Mouse (Mus musculus) embryonic stem cell, embryonic (primary cell): ENCODE measurements around the gene 4930453N24Rik.

ENCODE experiments used
- CTCF ChIA-PET, 4 experiments: fragments of 300-600 bp in 2 of 4; fragments of 350-600 bp in 2 of 4; sonication (Branson Sonifier 250); formaldehyde crosslinking; loops; one replicate each; lab custom pipeline; 2022; ENCODE audit warnings: inconsistent platforms in 2 of 4; lab: Charles Lee
- POLR2A ChIA-PET, 4 experiments: fragments of 300-600 bp in 2 of 4; fragments of 350-600 bp in 2 of 4; sonication (Branson Sonifier 250); formaldehyde crosslinking; loops; one replicate each; lab custom pipeline; 2022; ENCODE audit warnings: antibody characterized with exemption in 4 of 4, inconsistent platforms in 1 of 4; lab: Charles Lee

The 4930453N24Rik gene

GRCm38 (mm10) chr16:64770521-64771430, at the start of gene 4930453N24Rik:
TSS of gene 4930453N24Rik (minus strand) at chr16:64771161.
- POLR2A ChIA-PET: interaction anchor here (0.6 to 2.5 kb wide), 43 partner anchors 8 to 1113 kb away, joined by 3 to 28 read pairs (median 4); partner anchors contain the start of genes Cggbp1 (in 2 of the 4) and Zfp654 (in 2 of the 4)
- CTCF ChIA-PET: interaction anchor here in 2 of 4 experiments (0.7 kb wide), 4 partner anchors 80 to 1361 kb away, joined by 3 to 7 read pairs (median 3); partner anchors contain the start of gene Zfp654 (in 1 of the 2)

- CTCF ChIA-PET: interaction anchor here in 1 of 4 experiments (0.7 kb wide), 1 partner anchor 96 kb away, joined by 3 read pairs; no protein-coding TSS in a partner anchor
- POLR2A ChIA-PET: interaction anchor here in 1 of 4 experiments (0.7 to 0.8 kb wide), 2 partner anchors 13 to 18 kb away, joined by 3 to 4 read pairs; no protein-coding TSS in a partner anchor
These were observed 46.3 kb upstream of the 4930453N24Rik start for GRCm38 (mm10) chr16:64817094-64817765.

GRCm38 (mm10) chr16:64803041-64803440, 32.1 kb upstream of the 4930453N24Rik start:
- POLR2A ChIA-PET: interaction anchor here in 2 of 4 experiments (0.7 to 2.6 kb wide), 3 partner anchors 11 to 35 kb away, joined by 3 to 9 read pairs (median 3); no protein-coding TSS in a partner anchor
- CTCF ChIA-PET: no interaction called here

GRCm38 (mm10) chr16:64801638-64802037, 30.7 kb upstream of the 4930453N24Rik start:
- CTCF ChIA-PET: no interaction called here
- POLR2A ChIA-PET: no interaction called here

GRCm38 (mm10) chr16:64800393-64800792, 29.4 kb upstream of the 4930453N24Rik start:
- POLR2A ChIA-PET: interaction anchor here in 2 of 4 experiments (0.9 to 1.4 kb wide), 2 partner anchors 12 to 30 kb away, joined by 3 to 5 read pairs; partner anchors contain the start of gene 4930453N24Rik (in 1 of the 2)
- CTCF ChIA-PET: no interaction called here

GRCm38 (mm10) chr16:64794802-64795201, 23.8 kb upstream of the 4930453N24Rik start:
- CTCF ChIA-PET: no interaction called here
- POLR2A ChIA-PET: interaction anchor here in 1 of 4 experiments (1.0 kb wide), 1 partner anchor 79 kb away, joined by 3 read pairs; no protein-coding TSS in a partner anchor

GRCm38 (mm10) chr16:64789706-64790105, 18.7 kb upstream of the 4930453N24Rik start:
- ChIA-PET POLR2A (interaction anchor here in 3 of 4 experiments (0.8 to 1.3 kb wide), 3 partner anchors 19 to 58 kb away, joined by 3 read pairs; partner anchors contain the start of gene 4930453N24Rik (in 1 of the 3)), CTCF (no interaction called here)

- CTCF ChIA-PET: no interaction called here
- POLR2A ChIA-PET: interaction anchor here in 1 of 4 experiments (0.9 kb wide), 1 partner anchor 9 kb away, joined by 3 read pairs; no protein-coding TSS in a partner anchor
These were observed 4.6 kb upstream of the 4930453N24Rik start for GRCm38 (mm10) chr16:64775516-64775915.

GRCm38 (mm10) chr16:64771431-64771818, 464 bp upstream of the 4930453N24Rik start:
- CTCF ChIA-PET: interaction anchor here in 2 of 4 experiments (0.7 kb wide), 4 partner anchors 80 to 1362 kb away, joined by 3 to 7 read pairs (median 3); partner anchors contain the start of gene Zfp654 (in 1 of the 2)
- POLR2A ChIA-PET: interaction anchor here (0.6 to 2.5 kb wide), 31 partner anchors 8 to 1113 kb away, joined by 3 to 28 read pairs (median 4); partner anchors contain the start of genes Cggbp1 (in 1 of the 4) and Zfp654 (in 1 of the 4)

GRCm38 (mm10) chr16:64766696-64767300, 4.2 kb downstream of the 4930453N24Rik start:
- ChIA-PET CTCF (interaction anchor here in 1 of 4 experiments (1.6 kb wide), 1 partner anchor 79 kb away, joined by 4 read pairs; no protein-coding TSS in a partner anchor), POLR2A (interaction anchor here (0.6 to 2.5 kb wide), 21 partner anchors 9 to 1826 kb away, joined by 3 to 14 read pairs (median 4); partner anchors contain the start of genes Cggbp1 (in 2 of the 4) and Zfp654 (in 2 of the 4))

- CTCF ChIA-PET: no interaction called here
These were observed 11.7 kb downstream of the 4930453N24Rik start for GRCm38 (mm10) chr16:64759245-64759626.

GRCm38 (mm10) chr16:64758561-64759244, 12.3 kb downstream of the 4930453N24Rik start:
- ChIA-PET CTCF (no interaction called here), POLR2A (interaction anchor here (0.6 to 1.6 kb wide), 6 partner anchors 12 to 788 kb away, joined by 3 to 4 read pairs (median 3); partner anchors contain the start of gene 4930453N24Rik (in 2 of the 4))

More at GRCm38 (mm10) chr16:64759245-64759626, 11.7 kb downstream of the 4930453N24Rik start:
- POLR2A ChIA-PET: interaction anchor here in 2 of 4 experiments (0.6 to 0.8 kb wide), 3 partner anchors 11 to 787 kb away, joined by 3 read pairs; no protein-coding TSS in a partner anchor

- CTCF ChIA-PET: interaction anchor here in 1 of 4 experiments (0.6 kb wide), 1 partner anchor 141 kb away, joined by 3 read pairs; no protein-coding TSS in a partner anchor
- POLR2A ChIA-PET: interaction anchor here in 3 of 4 experiments (0.6 to 1.6 kb wide), 8 partner anchors 9 to 345 kb away, joined by 3 to 4 read pairs (median 3); partner anchors contain the start of gene 4930453N24Rik (in 2 of the 3)
These were observed 13.1 kb downstream of the 4930453N24Rik start for GRCm38 (mm10) chr16:64757666-64758400.

- CTCF ChIA-PET: no interaction called here
- POLR2A ChIA-PET: interaction anchor here in 1 of 4 experiments (0.9 kb wide), 1 partner anchor 14 kb away, joined by 6 read pairs; no protein-coding TSS in a partner anchor
These were observed 14.6 kb downstream of the 4930453N24Rik start for GRCm38 (mm10) chr16:64756321-64756720.

GRCm38 (mm10) chr16:64754743-64755139, 16.2 kb downstream of the 4930453N24Rik start:
- ChIA-PET POLR2A (no interaction called here), CTCF (no interaction called here)
